Mouse (Mus musculus) forebrain, embryonic 11.5 days (tissue): ENCODE data around the gene Wnt4. TPM values are rescaled to one million over a fixed set of nuclear protein-coding genes. Genes with fewer than 3 reads are reported as not detected.

Experiments used
- ATAC-seq: fragments of 200-750 bp; cut with Nextera tagmentation; replicated peaks from 2 replicates; pipeline ENCODE4 v1.8.0; 2017; ENCODE audit warnings: moderate TSS enrichment; ENCODE audit not compliant: low FRiP score
- DNase-seq: peaks from one replicate; pipeline ENCODE4 v3.0.0-alpha.2; 2017; ENCODE audit warnings: low spot score
- H3K27ac ChIP-seq: fragments of 300-500 bp; sonication (generic); 2 replicates; pipeline ENCODE4 v1.5.1; 2014; ENCODE audit warnings: low read depth, low read length
- H3K27me3 ChIP-seq: fragments of 300-500 bp; sonication (generic); 2 replicates; pipeline ENCODE4 v1.6.1; 2014; ENCODE audit warnings: mild to moderate bottlenecking, low read length, mixed read lengths; ENCODE audit not compliant: control insufficient read depth, insufficient read depth
- H3K36me3 ChIP-seq: fragments of 300-500 bp; sonication (generic); 2 replicates; pipeline ENCODE4 v1.6.1; 2014; ENCODE audit warnings: mild to moderate bottlenecking, low read length, moderate library complexity, mixed read lengths; ENCODE audit not compliant: control insufficient read depth, insufficient read depth
- H3K4me1 ChIP-seq: fragments of 300-500 bp; sonication (generic); replicated peaks from 2 replicates; pipeline ENCODE4 v1.6.1; 2014; ENCODE audit warnings: low read length, mixed read lengths; ENCODE audit not compliant: control insufficient read depth, insufficient read depth
- H3K4me2 ChIP-seq: fragments of 300-500 bp; sonication (generic); 2 replicates; pipeline ENCODE4 v1.6.1; 2014; ENCODE audit warnings: low read depth, mild to moderate bottlenecking, low read length, moderate library complexity, mixed read lengths; ENCODE audit not compliant: severe bottlenecking
- H3K4me3 ChIP-seq: fragments of 300-500 bp; sonication (generic); 2 replicates; pipeline ENCODE4 v1.5.1; 2014; ENCODE audit warnings: low read depth, low read length
- H3K9ac ChIP-seq: fragments of 300-500 bp; sonication (generic); 2 replicates; pipeline ENCODE4 v1.6.1; 2014; ENCODE audit warnings: low read length
- H3K9me3 ChIP-seq: fragments of 300-500 bp; sonication (generic); 2 replicates; pipeline ENCODE4 v1.6.1; 2016; ENCODE audit warnings: low read length, mixed read lengths; ENCODE audit not compliant: control insufficient read depth
- WGBS: fragments of 180-500 bp; shearing (Covaris S2); extraction: QIAGEN DNeasy Blood & Tissue Kit; methylation state at CpG from one replicate; pipeline ENCODE4 v1.1.7; 2014; 5-methylcytosine and 5-hydroxymethylcytosine counted together
- polyA plus RNA-seq: library from polyadenylated mRNA; unstranded; fragments of >200 nt; fragmentation: Nextera tagmentation; extraction: Ambion mirVana; gene quantifications from 2 replicates; pipeline ENCODE4 v1.2.1, GENCODE M21; 2014

The Wnt4 gene
- polyA plus RNA-seq, 1 experiment from 2014 or later: 1.5 TPM

- no peak overlapping the region for H3K4me3 ChIP-seq
- DNase-seq (no peak), ATAC-seq (no peak)
- H3K27ac ChIP-seq: no peak overlapping the region
- H3K36me3 ChIP-seq: no peaks in the 10 kb centered on the region
- no peaks in the 10 kb centered on the region for H3K9me3 ChIP-seq
- WGBS: 9% methylated on average over 4 of the region's 4 CpGs
- H3K9ac ChIP-seq: no peak overlapping the region; the same call in 1 of the 2 replicates
- H3K4me1 ChIP-seq: peaks cover 13% of the 10 kb centered on the region; the same call in 1 of the 2 replicates
- peaks cover 26% of the 10 kb centered on the region for H3K27me3 ChIP-seq
- H3K4me2 ChIP-seq: no peak overlapping the region
These were observed 6.1 kb downstream of the Wnt4 start for GRCm38 (mm10) chr4:137283407-137283732.

DNA sequence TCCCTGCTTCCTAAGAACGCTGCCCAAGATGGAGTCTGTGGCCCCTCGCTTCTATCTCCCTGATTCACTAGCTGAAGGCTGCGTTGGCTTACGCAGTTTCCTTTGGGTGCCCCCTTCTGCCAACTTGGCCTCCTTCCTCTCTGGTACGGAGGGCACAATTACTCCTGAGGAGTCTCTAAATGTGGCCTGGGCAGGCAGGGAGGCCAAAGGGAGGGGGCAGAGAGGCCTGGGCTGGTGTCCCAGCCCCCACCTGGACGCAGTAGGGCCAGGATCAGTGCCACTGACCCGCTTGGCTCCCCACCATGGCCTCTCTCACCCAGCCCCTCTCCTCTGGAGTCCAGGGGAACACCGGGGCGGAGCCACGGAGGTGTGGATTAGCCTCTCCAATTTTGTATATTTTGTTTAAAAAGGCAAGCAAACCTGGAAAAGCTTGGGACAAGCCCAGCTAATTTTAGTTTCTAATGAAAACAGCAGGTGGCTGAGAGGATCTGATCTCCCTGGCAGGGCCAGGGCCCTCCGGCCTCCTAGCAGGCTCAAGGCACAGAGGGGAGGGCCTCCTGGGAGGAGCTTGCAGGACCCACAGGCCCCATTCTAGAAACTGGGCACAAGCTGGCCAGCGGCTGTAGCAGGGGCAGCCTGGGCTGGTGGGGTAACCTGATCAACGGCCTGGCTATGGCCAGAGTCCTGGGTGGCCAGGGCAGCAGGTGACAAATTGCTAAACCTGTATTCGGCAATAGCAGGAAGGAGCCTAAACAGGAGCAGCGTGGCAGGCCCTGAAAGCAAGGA, 8.8 kb downstream of the Wnt4 start:
- Histone ChIP-seq H3K9me3 (no peaks in the 10 kb centered on the region), H3K36me3 (no peaks in the 10 kb centered on the region), H3K4me2 (no peak overlapping the region), H3K4me1 (peaks cover 5% of the 10 kb centered on the region; the same call in 1 of the 2 replicates), H3K4me3 (no peak overlapping the region), H3K27me3 (peaks cover 10% of the 10 kb centered on the region; the same call in 1 of the 2 replicates), H3K27ac (no peak overlapping the region), H3K9ac (no peak overlapping the region)
- ATAC-seq (no peak), DNase-seq (no peak)
- 76% methylated on average over 15 of the region's 15 CpGs for WGBS

GRCm38 (mm10) chr4:137286662-137286953, 9.3 kb downstream of the Wnt4 start:
- H3K27me3 ChIP-seq: peaks cover 10% of the 10 kb centered on the region; the same call in 1 of the 2 replicates
- peaks cover 5% of the 10 kb centered on the region; the same call in 1 of the 2 replicates for H3K4me1 ChIP-seq
- no peaks in the 10 kb centered on the region for H3K36me3 ChIP-seq
- WGBS: 53% methylated on average over 8 of the region's 8 CpGs
- DNase-seq (no peak), ATAC-seq (no peak)
- H3K27ac ChIP-seq: no peak overlapping the region
- H3K9me3 ChIP-seq: no peaks in the 10 kb centered on the region
- no peak overlapping the region for H3K9ac ChIP-seq
- no peak overlapping the region for H3K4me3 ChIP-seq
- no peak overlapping the region for H3K4me2 ChIP-seq

DNA sequence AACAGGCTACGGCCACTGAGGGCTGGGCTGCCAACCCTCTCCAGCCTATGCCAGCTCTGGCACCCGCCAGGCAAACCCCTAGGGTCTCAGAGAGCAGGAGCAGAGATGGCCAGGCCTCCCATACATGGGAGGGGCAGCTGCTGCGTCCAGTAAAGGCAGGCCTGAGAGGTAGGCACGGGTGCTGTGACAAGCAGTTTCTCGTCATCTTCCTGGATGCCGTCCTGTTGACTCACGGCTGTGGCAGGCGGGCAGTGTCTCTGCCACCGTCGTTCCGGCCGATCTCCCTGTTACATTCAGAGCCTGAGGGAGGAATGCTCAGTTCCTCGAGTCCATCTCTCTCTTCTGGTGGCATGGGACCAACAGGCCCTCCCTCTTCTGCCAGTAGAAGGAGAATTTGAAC, 9.9 kb downstream of the Wnt4 start:
- WGBS: 83% methylated on average over 13 of the region's 13 CpGs
- Histone ChIP-seq H3K36me3 (no peaks in the 10 kb centered on the region), H3K4me3 (no peak overlapping the region), H3K4me1 (peaks cover 5% of the 10 kb centered on the region; the same call in 1 of the 2 replicates), H3K9ac (no peak overlapping the region), H3K27me3 (peaks cover 9% of the 10 kb centered on the region; the same call in 1 of the 2 replicates), H3K9me3 (no peaks in the 10 kb centered on the region), H3K4me2 (no peak overlapping the region), H3K27ac (no peak overlapping the region)
- ATAC-seq (no peak), DNase-seq (no peak)

DNA sequence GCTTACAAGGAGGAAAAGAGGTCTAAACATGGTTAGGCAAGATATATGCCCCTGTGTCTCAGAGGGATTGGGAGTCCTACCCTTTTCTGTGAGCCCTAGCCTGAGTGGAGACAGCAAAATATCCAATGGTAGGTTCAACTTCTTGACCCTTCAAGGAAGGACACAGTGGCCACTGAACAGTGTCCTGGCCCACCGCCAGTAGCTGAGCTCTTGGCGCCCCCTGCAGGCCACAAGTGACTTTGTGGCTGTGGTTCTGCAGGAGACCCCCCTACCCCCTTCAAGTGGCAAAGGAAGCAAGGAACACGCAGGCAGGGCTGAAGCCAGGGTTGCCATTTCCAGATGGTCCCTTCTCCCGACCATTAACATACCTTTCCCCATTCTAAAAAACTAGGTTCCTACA, 10.5 kb downstream of the Wnt4 start:
- H3K27ac ChIP-seq: no peak overlapping the region
- peak; percentile 82 for DNase-seq
- no peak overlapping the region for H3K4me3 ChIP-seq
- no peak overlapping the region for H3K9ac ChIP-seq
- H3K36me3 ChIP-seq: no peaks in the 10 kb centered on the region
- 7% methylated on average over 4 of the region's 4 CpGs for WGBS
- no peaks in the 10 kb centered on the region for H3K9me3 ChIP-seq
- no peak overlapping the region for H3K4me2 ChIP-seq
- ATAC-seq: no peak
- H3K4me1 ChIP-seq: peaks cover 5% of the 10 kb centered on the region; the same call in 1 of the 2 replicates
- peaks cover 4% of the 10 kb centered on the region; the same call in 1 of the 2 replicates for H3K27me3 ChIP-seq

GRCm38 (mm10) chr4:137289701-137290100, 12.4 kb downstream of the Wnt4 start:
- Histone ChIP-seq H3K27me3 (no peaks in the 10 kb centered on the region), H3K9me3 (no peaks in the 10 kb centered on the region), H3K9ac (no peak overlapping the region), H3K4me3 (no peak overlapping the region), H3K27ac (no peak overlapping the region), H3K4me1 (no peaks in the 10 kb centered on the region), H3K4me2 (no peak overlapping the region), H3K36me3 (no peaks in the 10 kb centered on the region)
- no peak for ATAC-seq
- WGBS: 91% methylated on average over 6 of the region's 6 CpGs
- DNase-seq: no peak

DNA sequence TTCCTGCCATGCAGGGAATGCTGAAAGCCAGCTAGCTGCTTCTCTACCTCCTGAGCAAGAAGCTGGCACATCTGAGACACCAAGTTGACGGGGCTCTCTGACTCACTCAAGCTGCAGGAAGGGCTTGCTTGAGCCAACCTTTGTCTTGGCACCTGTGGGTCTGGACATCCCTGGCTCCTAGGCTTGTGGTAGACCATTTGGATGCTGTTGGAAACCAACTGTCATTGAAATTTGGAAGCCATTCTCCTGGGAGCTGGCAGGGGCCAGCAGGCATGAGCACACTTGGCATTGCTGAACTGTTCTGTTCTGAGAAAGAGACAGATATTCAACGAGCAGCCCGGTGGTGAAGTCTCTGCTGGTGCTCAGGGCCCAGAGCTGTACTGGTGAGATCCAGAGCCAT, 13.0 kb downstream of the Wnt4 start:
- 90% methylated on average over 3 of the region's 3 CpGs for WGBS

GRCm38 (mm10) chr4:137292625-137293024, 15.3 kb downstream of the Wnt4 start:
- DNase-seq: no peak
- WGBS: 84% methylated on average over 7 of the region's 7 CpGs
- no peaks in the 10 kb centered on the region for H3K36me3 ChIP-seq
- no peaks in the 10 kb centered on the region for H3K27me3 ChIP-seq
- H3K4me3 ChIP-seq: no peak overlapping the region
- no peak overlapping the region for H3K27ac ChIP-seq
- H3K4me1 ChIP-seq: no peaks in the 10 kb centered on the region
- H3K4me2 ChIP-seq: no peak overlapping the region
- no peak overlapping the region for H3K9ac ChIP-seq
- H3K9me3 ChIP-seq: no peaks in the 10 kb centered on the region
- no peak for ATAC-seq

More for the DNA sequence above, 13.0 kb downstream of the Wnt4 start:
- no peak for DNase-seq
- Histone ChIP-seq H3K4me1 (no peaks in the 10 kb centered on the region), H3K9me3 (no peaks in the 10 kb centered on the region), H3K9ac (no peak overlapping the region), H3K27me3 (no peaks in the 10 kb centered on the region), H3K36me3 (no peaks in the 10 kb centered on the region), H3K27ac (no peak overlapping the region), H3K4me3 (no peak overlapping the region), H3K4me2 (no peak overlapping the region)
- ATAC-seq: no peak

GRCm38 (mm10) chr4:137294032-137294431, 16.7 kb downstream of the Wnt4 start:
- no peak overlapping the region for H3K4me2 ChIP-seq
- no peak for ATAC-seq
- DNase-seq: no peak
- H3K9ac ChIP-seq: no peak overlapping the region
- no peaks in the 10 kb centered on the region for H3K9me3 ChIP-seq
- no peak overlapping the region for H3K27ac ChIP-seq
- H3K36me3 ChIP-seq: no peaks in the 10 kb centered on the region
- H3K4me3 ChIP-seq: no peak overlapping the region
- no peaks in the 10 kb centered on the region for H3K27me3 ChIP-seq
- WGBS: 84% methylated on average over 7 of the region's 7 CpGs
- no peaks in the 10 kb centered on the region for H3K4me1 ChIP-seq
